Mouse (Mus musculus) ES-E14 (cell line): Measurements from ENCODE around the gene Gpnmb.

ENCODE experiments used
- CHD2 ChIP-seq: IDR thresholded peaks from 2 replicates; pipeline ENCODE4 v1.6.1; 2014; ENCODE audit warnings: mild to moderate bottlenecking, low read depth, low read length, inconsistent platforms
- HCFC1 ChIP-seq: IDR thresholded peaks from 2 replicates; pipeline ENCODE4 v1.6.1; 2012; ENCODE audit warnings: low read length, inconsistent platforms, borderline replicate concordance; ENCODE audit not compliant: insufficient read depth
- MAFK ChIP-seq: IDR thresholded peaks from 2 replicates; pipeline ENCODE4 v1.6.1; 2014; ENCODE audit warnings: mild to moderate bottlenecking, low read depth, low read length, inconsistent platforms; ENCODE audit not compliant: insufficient read depth
- ZC3H11A ChIP-seq: IDR thresholded peaks from 2 replicates; pipeline ENCODE4 v1.6.1; 2012; ENCODE audit warnings: low read depth, mild to moderate bottlenecking, inconsistent platforms, low read length, borderline replicate concordance
- ZNF384 ChIP-seq: IDR thresholded peaks from 2 replicates; pipeline ENCODE4 v1.6.1; 2012; ENCODE audit warnings: low read depth, low read length, inconsistent platforms

- TF ChIP-seq ZNF384 (no peak), HCFC1 (no peak), MAFK (no peak), ZC3H11A (0 out of 2 replicates have a peak, but pooled peaks have one; percentile 40), CHD2 (no peak)
Observed at GRCm38 (mm10) chr6:49007981-49008380, 28.4 kb upstream of the Gpnmb start.
